Mouse (Mus musculus) Muller cell, postnatal 12 days (primary cell): Measurements from ENCODE around the gene Ccdc110.

Experiments
- DNase-seq: peaks from one replicate; pipeline ENCODE4 v3.0.0-alpha.2; 2015; ENCODE audit errors: inconsistent ontology term

Ccdc110 gene

GRCm38 (mm10) chr8:45934582-45935014, at the start of gene Ccdc110:
Gene Ccdc110 (plus strand): TSS chr8:45934619.
- DNase-seq, result peak; percentile 96

DNA sequence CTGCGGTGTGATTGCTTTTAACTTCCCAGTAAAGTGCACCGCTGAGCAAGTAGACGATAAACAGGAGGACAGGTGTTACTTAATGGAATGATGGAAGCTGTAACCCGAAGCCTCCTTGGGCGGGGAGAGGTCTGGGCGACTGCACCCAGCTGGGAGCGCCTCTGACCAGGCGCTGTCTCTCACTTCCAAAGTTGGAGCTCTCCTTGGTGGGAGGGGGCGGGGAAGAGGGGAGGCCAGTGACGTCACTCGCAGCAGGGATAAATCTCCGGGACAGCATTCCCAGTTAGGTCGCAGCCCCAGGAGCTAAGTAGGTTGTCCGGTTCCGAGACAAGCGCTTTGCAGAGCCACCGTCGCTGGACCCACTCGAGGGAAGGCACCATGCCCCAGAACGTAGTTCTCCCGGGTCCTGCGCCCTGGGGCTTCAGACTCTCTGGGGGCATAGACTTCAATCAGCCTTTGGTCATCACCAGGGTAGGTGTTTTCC, 49.2 kb upstream of the Ccdc110 start, which contains the start of gene Pdlim3:
Gene Pdlim3 (plus strand): TSS at position 260 of the 484 bp plus-strand sequence.
- peak; percentile 90 for DNase-seq

GRCm38 (mm10) chr8:45885775-45886174, 48.6 kb upstream of the Ccdc110 start:
- no peak for DNase-seq

- no peak for DNase-seq
Observed at GRCm38 (mm10) chr8:45889737-45890136, 44.7 kb upstream of the Ccdc110 start.

- no peak for DNase-seq
Observed at GRCm38 (mm10) chr8:45896590-45896989, 37.8 kb upstream of the Ccdc110 start.

DNA sequence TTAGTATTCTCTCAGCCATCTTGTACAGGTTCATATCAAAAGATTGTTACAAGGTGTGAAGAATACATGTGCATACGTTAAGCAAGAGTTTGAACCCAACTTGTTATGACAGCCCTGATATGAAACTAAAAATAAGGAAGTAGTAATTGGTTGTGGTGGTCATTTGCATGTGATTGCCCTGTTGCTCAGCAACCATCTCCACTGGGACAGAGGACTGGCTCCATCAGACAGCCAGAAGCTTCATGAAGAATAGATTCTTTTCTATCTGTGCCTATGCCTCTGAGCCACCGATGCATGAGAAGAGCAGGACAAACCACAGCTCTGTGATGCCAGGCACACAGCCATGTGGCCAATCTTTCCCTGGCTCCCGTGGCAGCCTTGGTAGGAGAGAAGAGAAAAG, 34.6 kb upstream of the Ccdc110 start:
- DNase-seq, result peak; percentile 87

GRCm38 (mm10) chr8:45901626-45902025, 32.8 kb upstream of the Ccdc110 start:
- no peak for DNase-seq

DNA sequence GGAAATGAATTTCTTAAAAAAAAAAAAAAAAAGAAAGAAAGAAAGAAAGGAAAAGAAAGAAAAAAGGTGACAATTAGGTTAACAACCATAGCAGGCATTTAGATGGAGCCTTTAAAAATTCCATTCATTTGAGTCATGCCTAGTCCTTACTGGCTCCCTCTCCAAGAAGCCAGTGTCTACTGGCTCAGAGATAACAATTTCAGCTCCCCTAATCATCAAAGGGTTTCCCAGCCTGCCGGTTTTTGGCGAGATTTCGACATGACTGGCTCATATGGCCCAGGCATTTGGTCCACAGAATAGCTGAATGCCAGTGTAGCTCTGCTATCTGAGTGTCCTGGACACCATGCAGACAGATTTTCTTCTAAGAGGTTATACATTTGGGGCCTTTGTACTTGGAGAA, 30.8 kb upstream of the Ccdc110 start:
- peak; percentile 88 for DNase-seq

DNA sequence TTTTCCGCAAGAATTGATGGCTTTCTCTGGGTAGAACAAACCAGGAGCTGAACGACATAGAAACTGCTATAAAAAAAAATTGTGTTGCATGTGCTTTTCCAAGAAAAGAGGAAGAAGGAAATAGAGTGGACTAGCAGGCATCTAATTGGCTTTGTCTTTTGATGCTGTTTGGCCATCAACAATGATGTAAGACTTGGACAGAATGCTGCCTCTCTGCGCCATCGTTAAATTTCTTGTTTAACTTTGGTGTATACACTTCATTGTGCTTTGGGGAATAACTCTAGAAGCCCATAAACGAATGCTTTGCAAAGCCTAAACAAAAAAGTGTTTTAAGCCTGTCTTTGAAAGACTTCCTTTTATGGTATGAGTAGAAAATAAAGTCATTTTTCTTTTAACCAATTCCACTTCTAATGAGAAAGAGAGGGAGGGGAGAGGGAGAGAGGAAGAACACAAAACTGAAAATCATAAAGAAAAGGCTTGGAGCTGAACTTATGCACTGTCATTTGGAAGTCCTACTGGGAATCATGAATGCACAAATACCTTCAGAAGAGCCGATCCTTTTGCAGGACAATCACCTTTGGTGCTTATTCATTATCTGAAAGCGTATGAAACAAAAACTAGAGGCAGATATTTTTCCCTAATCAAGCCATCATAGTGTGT, 28.7 kb upstream of the Ccdc110 start:
- DNase-seq, result no peak

GRCm38 (mm10) chr8:45906251-45906619, 28.2 kb upstream of the Ccdc110 start:
- DNase-seq, result peak; percentile 54

GRCm38 (mm10) chr8:45913707-45914106, 20.7 kb upstream of the Ccdc110 start:
- no peak for DNase-seq

DNA sequence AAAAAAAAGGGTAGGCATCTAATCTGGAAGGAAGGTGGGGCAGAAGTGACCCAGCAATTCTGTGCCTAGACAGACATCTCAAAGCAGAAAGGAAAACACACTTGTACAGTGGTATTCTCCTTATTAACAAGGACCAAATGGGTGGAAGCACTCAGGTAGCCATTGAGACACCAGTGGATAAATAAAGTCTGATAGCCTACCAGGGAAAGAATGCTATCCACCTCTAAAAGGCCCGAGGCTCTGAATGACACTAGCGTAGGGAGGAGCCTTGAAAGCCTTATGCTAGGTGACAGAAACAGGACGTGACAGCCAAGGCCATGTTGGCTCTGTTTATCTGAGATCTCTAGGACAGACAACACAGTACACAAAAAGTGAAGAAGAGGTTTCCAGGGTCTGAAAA, 17.9 kb upstream of the Ccdc110 start:
- no peak for DNase-seq

DNA sequence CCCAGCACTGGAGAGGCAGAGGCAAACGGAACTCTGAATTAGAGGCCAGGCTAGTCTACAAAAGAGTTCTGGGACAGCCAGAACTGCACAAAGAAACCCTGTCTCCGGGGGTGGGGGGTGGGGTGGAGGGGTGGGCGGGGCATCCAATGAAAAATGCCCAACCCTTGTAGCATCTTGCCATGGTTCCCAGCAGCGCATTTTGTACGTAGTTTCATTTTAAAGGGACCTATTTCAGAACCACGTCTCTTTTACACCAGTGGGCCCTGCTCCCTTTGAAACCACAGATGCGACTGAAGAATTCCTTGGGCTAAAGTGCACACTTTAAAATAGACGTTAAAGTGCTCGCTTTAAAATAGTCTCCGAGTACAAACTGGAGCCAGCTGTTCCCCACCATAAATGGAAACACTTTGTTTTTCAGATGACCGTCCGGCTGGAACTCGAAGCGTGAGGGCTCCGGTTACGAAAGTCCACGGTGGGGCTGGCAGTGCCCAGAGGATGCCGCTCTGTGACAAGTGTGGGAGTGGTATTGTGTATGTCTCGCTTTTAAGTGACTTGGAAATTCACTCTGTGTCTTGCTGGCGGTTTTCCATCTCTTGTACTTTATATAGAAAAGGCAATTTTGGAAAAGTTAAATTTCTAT, 17.3 kb upstream of the Ccdc110 start:
- no peak for DNase-seq

DNA sequence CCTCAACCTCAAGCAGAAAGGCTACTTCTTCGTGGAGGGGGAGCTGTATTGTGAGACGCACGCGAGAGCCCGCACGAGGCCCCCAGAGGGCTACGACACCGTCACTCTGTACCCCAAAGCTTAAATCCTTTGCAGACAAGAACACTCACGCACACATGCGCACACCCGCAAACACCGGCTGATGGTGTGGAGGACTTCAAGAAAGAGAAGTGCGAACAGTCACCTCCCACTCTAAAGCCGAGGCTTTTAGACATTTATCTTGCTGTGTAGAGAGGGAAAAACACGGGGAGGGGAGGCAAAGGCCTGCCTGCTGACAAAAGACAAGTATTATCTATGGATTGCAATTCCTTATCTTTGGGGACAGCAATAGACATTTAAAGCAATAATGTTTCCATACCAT, 15.5 kb upstream of the Ccdc110 start:
- DNase-seq, result no peak

- DNase-seq, result no peak
Observed at GRCm38 (mm10) chr8:45920392-45920791, 14.0 kb upstream of the Ccdc110 start.

- DNase-seq, result no peak
Observed at GRCm38 (mm10) chr8:45922116-45922515, 12.3 kb upstream of the Ccdc110 start.

DNA sequence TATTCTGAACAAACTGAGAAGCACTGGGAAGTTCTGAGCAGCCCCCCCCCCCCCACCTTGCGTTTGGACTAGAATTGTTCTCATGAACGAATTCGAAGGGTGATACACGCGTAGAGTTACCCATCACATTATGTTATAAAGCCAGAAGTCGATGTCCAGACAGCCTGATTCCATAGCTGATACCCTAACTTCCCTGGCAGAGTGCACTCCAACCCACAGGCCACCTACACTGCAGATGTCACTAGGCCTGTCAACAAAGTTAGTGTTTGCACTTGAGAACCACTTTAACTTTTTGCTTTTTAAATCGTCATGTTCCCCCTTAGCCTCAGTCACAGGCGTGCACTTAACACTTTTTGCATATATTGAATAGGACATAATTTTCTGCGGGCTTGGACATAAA, 2.6 kb downstream of the Ccdc110 start:
- no peak for DNase-seq

- no peak for DNase-seq
Observed at GRCm38 (mm10) chr8:45946283-45946682, 11.9 kb downstream of the Ccdc110 start.

DNA sequence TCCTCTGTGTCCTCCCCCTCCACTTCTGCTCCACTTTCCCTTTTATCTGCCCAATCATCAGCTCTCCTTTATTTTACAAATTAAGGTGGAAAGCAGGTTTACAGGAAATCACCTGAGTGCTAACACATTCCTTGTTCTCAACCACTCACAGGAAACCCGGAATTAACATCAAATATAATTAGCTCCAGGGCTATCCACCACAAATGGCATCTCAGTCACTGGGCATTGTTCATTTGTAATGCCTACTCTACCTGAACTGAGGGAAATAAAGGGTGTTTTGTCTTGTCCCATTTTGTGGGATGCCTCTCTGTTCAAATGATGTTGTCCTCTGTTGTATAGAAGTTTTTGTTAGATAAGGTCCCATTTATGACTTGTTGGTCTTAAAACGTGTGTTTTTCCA, 16.2 kb downstream of the Ccdc110 start:
- DNase-seq, result no peak

GRCm38 (mm10) chr8:45970894-45971293, 36.5 kb downstream of the Ccdc110 start:
- no peak for DNase-seq

GRCm38 (mm10) chr8:45973988-45974505, 39.6 kb downstream of the Ccdc110 start:
- peak; percentile 60 for DNase-seq

GRCm38 (mm10) chr8:45975126-45975836, 40.9 kb downstream of the Ccdc110 start, which contains the start of the genes 1700029J07Rik and Ufsp2:
Gene 1700029J07Rik (minus strand): TSS chr8:45975252.
Gene Ufsp2 (plus strand): TSS chr8:45975528.
- peak; percentile 97 for DNase-seq
